Mouse (Mus musculus): ENCODE measurements around the gene Ttc30b. TPM values are rescaled to one million over a fixed set of nuclear protein-coding genes. Genes with fewer than 3 reads are reported as not detected.

The Ttc30b gene
- total RNA-seq, 2 experiments from 2014 or later, result 1.4 to 1.8 TPM

Other genes starting within 250 kb of the Ttc30b start
- gene Nfe2l2, start 233.9 kb downstream of the Ttc30b start, total RNA-seq (2014; fragmentation: Nextera tagmentation), result 80.1 and 90.3 TPM in 2 replicates
- gene Nfe2l2, start 233.9 kb downstream of the Ttc30b start, total RNA-seq (2017), result 55.3 and 68.7 TPM in 2 replicates
- gene Agps, start 106.4 kb downstream of the Ttc30b start, total RNA-seq (2014; fragmentation: Nextera tagmentation), result 164 and 183 TPM in 2 replicates
- gene Agps, start 106.4 kb downstream of the Ttc30b start, total RNA-seq (2017), result 224 and 232 TPM in 2 replicates
- not detected in 2 replicates for gene Ttc30a2, start 39.6 kb upstream of the Ttc30b start, total RNA-seq (2014; fragmentation: Nextera tagmentation)
- 0.30 TPM in 1 of 2 replicates, not detected in the other for gene Ttc30a2, start 39.6 kb upstream of the Ttc30b start, total RNA-seq (2017)
- gene Ttc30a1, start 43.4 kb upstream of the Ttc30b start, total RNA-seq (2014; fragmentation: Nextera tagmentation), result 0.73 and 0.98 TPM in 2 replicates
- gene Ttc30a1, start 43.4 kb upstream of the Ttc30b start, total RNA-seq (2017), result 4.1 and 4.5 TPM in 2 replicates

All from granulocyte monocyte progenitor cell, adult 5-6 weeks (primary cell).